Mouse (Mus musculus): ENCODE data around the gene Ccdc115.

DNA sequence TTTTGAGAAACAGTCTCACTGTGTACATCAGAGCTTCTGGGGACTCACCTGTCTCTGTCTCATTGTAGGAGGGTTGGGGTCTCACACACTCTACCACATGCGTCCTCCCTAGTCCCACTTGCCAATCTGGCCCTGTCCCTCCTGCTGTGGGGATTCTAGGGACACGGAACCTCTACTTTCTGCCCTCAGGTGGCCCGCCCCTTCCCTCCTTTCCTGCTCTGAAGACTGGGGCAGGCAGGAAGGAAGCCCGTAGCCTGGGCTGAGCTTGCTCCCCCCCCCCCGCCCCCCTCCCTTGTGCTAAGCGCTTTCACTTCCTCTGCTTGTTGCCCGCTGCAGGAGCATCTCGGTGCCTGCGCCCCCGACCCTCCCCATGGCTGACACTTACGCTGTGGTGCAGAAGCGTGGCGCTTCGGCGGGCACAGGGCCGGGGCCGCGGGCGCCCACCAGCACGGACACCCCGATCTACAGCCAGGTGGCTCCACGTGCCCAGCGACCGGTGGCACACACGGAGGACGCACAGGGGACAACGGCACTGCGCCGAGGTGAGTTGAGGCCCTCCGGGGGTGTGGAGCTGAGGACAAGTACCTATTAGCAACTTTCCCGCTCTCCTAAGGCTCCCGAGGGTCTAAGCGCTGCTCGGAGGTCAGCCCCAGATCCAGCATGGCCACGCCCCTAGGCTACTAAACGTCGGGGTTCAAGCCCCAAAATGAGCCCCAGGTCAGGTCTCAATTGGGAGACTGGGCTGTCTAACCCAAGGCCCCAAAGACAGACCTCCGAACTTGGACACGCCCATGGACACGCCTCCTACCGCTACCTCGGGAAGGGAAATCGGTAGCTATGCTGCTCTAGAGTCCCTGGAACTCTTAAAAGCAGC lies 33.2 kb upstream of the Ccdc115 start:
- TF ChIP-seq CTCF (IDR thresholded peaks at IDR 0.05; ENCODE audit: extremely low read depth, insufficient read depth, insufficient read length, insufficient replicate concordance) (0 out of 2 replicates have a peak, but pooled peaks have one; percentile 1), POLR2A (IDR thresholded peaks at IDR 0.05; ENCODE audit: low read depth, low read length) (peak; percentile 49; the same call in 1 of the 2 replicates)
